Mouse (Mus musculus) left cerebral cortex, postnatal 4 days (tissue): Measurements from ENCODE around the gene Il12a. TPM values are rescaled to one million over a fixed set of nuclear protein-coding genes. Genes with fewer than 3 reads are reported as not detected.
"Not testable (repeated sequence)": the region's sequence is repeated elsewhere in the genome, so short reads cannot be mapped to it uniquely, and the experiment has no call there.

Experiments
- DNase-seq: peaks from one replicate; pipeline ENCODE4 v3.0.0-alpha.2; 2022
- intact Hi-C: fragments of 180-260 bp; cut with DNase I; formaldehyde crosslinking; loops from one replicate; pipeline ENCODE4 v1.15.1; 2025
- total RNA-seq, 2 experiments: library from RNA; stranded (reverse); gene quantifications; 2 replicates each; pipeline ENCODE4 v1.2.3; 2021

The Il12a gene
- total RNA-seq, 2 experiments from 2014 or later = not detected

DNA sequence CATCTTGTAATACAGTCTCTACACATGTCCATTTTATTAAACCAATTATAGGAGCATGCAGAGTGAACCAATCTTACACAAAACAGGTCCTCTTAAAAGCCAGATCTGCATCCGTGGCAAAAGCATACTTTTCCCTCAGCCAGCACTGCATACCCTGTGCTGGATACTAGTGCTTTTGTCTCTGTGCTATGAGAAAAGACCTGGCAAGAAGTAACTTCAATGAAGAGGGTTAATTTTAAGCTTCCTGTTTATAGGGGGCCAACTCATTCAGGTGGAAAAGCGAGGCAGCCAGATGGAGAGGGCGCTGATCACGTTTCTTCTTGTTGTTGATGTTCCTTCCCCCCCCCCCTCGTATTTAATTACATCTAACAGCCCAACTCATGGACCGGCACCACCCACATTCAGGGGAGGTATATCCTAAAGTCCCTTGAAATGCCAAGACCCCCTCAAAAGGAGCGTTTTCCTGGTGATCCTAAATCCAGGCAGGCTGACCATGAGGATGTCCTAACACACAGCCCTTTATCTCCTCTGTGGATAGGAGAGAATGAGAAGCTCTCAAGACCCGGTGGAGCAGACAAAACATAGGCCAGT lies 28.9 kb downstream of the Il12a start:
- intact Hi-C loops = loop anchor here (10.0 kb wide), 4 partner anchors 105 to 665 kb away; no protein-coding TSS in a partner anchor
- DNase-seq = no peak

DNA sequence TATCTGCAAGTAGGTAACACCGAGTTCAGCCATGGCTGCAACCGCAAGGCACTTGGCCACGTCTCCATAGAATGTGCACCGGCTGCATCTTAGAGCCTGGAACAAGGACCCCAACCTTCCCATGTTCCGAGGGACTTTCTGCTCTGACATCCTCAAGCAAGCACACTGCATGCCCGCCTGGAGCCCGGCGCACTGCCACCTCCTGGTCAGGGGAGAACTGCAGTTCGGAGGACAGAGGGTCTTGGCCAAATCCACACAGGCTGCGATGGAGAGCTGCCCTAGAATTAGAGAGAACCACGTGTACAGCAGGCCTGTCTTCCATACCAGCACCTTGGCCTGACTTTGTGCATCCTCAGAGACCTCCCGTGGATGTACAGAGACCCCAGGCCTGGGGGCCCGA lies 29.8 kb downstream of the Il12a start:
- intact Hi-C loops = no loop called here
- peak; percentile 74 for DNase-seq

DNA sequence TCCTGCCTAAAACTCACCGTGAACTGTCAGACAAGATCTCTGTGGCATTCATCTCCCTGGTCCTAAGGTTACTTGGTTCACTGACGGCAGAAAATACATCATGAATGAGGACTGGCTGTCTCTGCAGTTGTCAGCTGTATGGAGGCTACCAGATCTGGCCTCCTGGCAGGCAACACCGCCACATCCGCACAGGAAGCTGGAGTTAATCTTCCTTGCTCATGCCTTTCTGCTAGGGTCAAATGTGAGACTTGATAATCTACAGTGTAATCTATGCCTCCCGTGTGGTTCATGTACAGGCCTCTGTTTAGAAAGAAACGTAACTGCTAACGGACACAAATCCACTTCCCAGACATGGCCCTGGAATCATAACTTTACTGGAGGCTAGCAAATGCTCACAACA lies 51.5 kb downstream of the Il12a start:
- no peak for DNase-seq
- intact Hi-C loops = no loop called here

DNA sequence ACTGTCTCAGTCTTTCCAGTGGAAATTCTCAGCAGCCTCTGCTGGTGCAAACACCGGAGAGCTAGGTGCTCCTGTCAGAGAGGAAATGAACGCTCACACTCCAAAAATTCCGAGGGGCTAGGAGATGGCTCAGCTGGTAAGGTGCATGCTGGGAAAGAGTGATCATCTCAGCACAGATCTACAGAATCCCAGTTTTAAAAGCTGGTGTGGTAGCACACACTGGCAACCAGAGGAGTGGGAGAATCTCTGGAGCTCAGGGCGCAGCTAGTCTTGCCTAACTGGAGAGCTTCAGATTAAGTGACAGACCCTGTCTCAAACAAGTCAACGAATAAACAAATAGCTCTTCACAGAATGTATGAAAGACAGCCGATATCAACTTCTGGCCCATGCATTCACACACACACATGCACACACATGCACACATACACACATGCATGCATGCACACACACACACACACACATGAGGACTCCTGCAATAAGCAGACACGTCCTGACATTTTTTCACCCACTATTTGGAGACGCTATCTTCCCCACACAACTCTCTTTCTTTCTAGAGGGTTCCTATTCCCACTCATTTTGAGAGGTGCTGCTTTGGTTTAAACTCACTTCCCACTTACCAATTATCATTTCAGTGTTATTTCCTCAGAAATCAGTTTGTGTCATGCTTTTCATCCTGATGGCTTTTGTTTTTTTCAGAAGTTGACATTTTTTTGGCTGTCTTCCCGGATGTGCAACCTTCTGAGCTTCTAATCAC lies 52.5 kb downstream of the Il12a start:
- no peak for DNase-seq

DNA sequence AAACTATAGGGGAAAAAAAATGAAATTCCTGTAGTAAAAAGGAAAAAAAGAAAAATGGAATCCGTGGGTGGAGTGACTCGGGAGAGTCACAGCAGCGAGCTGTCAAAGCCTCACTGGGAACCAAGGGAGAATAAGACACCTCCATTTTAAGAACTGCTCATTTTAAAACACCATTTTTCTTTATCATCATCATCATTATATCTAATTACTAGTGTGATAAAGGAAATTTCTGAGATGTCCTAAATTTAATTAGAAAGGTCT lies 53.0 kb downstream of the Il12a start:
- intact Hi-C loops = no loop called here
- no peak for DNase-seq

More for the DNA sequence above, 52.5 kb downstream of the Il12a start:
- intact Hi-C loops = no loop called here

DNA sequence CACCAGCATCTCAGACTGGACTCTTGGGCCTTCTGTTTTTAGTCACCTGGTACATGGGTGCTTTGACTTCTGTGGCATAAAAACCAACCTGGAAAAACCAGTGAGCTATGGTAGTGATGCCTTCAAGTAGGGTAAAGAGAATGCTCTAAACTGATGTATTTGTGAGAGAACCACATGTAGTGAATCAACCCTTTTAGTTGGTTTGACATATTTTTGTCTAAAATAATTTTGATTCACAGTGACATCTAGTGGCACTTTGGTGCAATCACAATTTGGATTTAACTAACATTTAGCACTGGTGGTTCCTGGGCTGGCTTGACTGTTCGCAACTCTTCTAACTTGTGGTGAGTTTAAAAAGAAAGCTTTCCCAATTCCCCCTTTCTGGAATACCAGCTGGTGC lies 53.7 kb downstream of the Il12a start:
- no peak for DNase-seq
- intact Hi-C loops = no loop called here

DNA sequence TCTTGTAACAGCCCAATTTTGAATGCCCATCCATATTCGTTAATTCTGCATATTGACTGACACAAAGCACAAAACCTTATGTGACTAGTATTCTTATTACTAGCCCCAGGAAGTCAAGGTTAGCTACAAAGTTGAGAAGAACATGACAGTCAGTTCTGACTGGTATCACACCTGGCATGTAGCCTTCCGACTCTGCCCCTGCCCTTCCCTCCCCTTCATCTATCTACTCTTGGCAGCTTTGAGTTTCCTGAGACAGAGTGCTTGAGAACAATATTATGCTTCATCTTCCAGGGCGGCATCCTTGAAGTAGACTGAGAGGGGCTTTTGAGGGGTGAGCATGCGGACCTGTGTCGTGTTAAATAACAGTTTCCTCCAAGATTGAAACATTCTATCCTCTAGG lies 54.6 kb downstream of the Il12a start:
- intact Hi-C loops = no loop called here
- DNase-seq = no peak

DNA sequence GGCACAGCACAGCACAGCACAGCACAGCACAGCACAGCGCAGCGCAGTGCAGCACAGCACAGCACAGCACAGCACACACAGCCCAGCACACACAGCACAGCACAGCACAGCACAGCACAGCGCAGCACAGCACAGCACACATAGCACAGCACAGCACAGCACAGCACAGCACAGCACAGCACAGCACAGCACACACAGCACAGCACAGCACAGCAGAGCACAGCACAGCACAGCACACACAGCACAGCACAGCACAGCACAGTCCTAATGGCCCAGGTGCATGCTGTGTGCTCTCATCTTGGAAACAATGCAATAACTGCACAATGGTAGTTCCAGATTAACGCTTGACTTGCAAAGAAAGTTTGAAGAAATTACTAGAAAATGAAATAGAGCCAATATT lies 55.8 kb downstream of the Il12a start:
- DNase-seq, intact Hi-C loops: not testable (repeated sequence)

Other genes with a start within 250 kb of the Il12a start
- gene 1110032F04Rik, start 178.9 kb downstream of the Il12a start, total RNA-seq = 1 to 10 TPM; 6.5 to 8.3 TPM